Mouse (Mus musculus) hindbrain, embryonic 12.5 days (tissue): ENCODE data around the gene Tgm3. TPM values are rescaled to one million over a fixed set of nuclear protein-coding genes. Genes with fewer than 3 reads are reported as not detected.

ENCODE experiments used
- ATAC-seq: fragments of 200-750 bp; cut with Nextera tagmentation; 2 replicates; pipeline ENCODE4 v1.8.0; 2017; ENCODE audit warnings: moderate TSS enrichment; ENCODE audit not compliant: low FRiP score
- H3K27ac ChIP-seq: fragments of 300-500 bp; sonication (generic); 2 replicates; pipeline ENCODE4 v1.5.1; 2016; ENCODE audit warnings: mild to moderate bottlenecking
- H3K27me3 ChIP-seq: fragments of 300-500 bp; sonication (generic); 2 replicates; pipeline ENCODE4 v1.6.1; 2016; ENCODE audit warnings: mild to moderate bottlenecking
- H3K36me3 ChIP-seq: fragments of 300-500 bp; sonication (generic); 2 replicates; pipeline ENCODE4 v1.6.1; 2016; ENCODE audit warnings: mild to moderate bottlenecking
- H3K4me1 ChIP-seq: fragments of 300-500 bp; sonication (generic); 2 replicates; pipeline ENCODE4 v1.6.1; 2016
- H3K4me2 ChIP-seq: fragments of 300-500 bp; sonication (generic); replicated peaks from 2 replicates; pipeline ENCODE4 v1.6.1; 2016; ENCODE audit warnings: mild to moderate bottlenecking
- H3K4me3 ChIP-seq: fragments of 300-500 bp; sonication (generic); 2 replicates; pipeline ENCODE4 v1.5.1; 2016; ENCODE audit warnings: mild to moderate bottlenecking
- H3K9ac ChIP-seq: fragments of 300-500 bp; sonication (generic); 2 replicates; pipeline ENCODE4 v1.6.1; 2016; ENCODE audit warnings: mild to moderate bottlenecking, moderate library complexity
- H3K9me3 ChIP-seq: fragments of 300-500 bp; sonication (generic); replicated peaks from 2 replicates; pipeline ENCODE4 v1.6.1; 2016; ENCODE audit warnings: mild to moderate bottlenecking
- WGBS: fragments of 180-500 bp; shearing (Covaris S2); methylation state at CpG from one replicate; pipeline ENCODE4 v1.1.7; 2016; 5-methylcytosine and 5-hydroxymethylcytosine counted together
- polyA plus RNA-seq: library from polyadenylated mRNA; unstranded; fragments of >200 nt; fragmentation: Nextera tagmentation; extraction: Ambion mirVana; gene quantifications from 2 replicates; pipeline ENCODE4 v1.2.1, GENCODE M21; 2016

Gene Tgm3
- 0.05 TPM in 1 of 2 replicates, not detected in the other for polyA plus RNA-seq

DNA sequence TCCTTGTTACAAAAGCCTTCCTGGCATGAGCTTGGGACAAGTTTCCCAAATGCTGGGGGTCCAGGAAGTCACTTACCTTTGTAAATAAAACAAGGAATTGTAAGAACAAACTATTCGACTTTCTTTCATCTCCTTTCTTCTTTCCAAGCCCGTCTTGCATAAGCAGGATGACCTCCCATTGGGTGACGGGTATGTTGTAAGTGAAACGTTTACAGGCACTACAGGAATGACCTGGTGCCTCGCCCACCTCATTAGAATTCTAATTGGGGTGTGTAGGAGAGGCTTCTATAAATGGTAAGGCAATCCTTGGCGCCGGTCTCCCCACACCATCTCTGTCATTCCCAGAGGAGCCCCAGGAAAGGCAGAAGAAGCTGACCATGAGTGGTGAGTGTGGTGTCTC lies at the start of gene Tgm3:
Gene Tgm3, plus strand, starts transcription at position 324 of the 400 bp plus-strand sequence.
- no peaks in the 10 kb centered on the region for H3K36me3 ChIP-seq
- H3K9ac ChIP-seq, result no peak within 1 kb of the TSS
- H3K27me3 ChIP-seq, result no peaks in the 10 kb centered on the region
- no peaks in the 10 kb centered on the region for H3K9me3 ChIP-seq
- ATAC-seq, result no peak
- no peak within 1 kb of the TSS for H3K4me3 ChIP-seq
- no peak within 1 kb of the TSS for H3K4me2 ChIP-seq
- no peaks in the 10 kb centered on the region for H3K4me1 ChIP-seq
- H3K27ac ChIP-seq, result no peak within 1 kb of the TSS
- 41% methylated on average over 7 of the region's 7 CpGs for WGBS

DNA sequence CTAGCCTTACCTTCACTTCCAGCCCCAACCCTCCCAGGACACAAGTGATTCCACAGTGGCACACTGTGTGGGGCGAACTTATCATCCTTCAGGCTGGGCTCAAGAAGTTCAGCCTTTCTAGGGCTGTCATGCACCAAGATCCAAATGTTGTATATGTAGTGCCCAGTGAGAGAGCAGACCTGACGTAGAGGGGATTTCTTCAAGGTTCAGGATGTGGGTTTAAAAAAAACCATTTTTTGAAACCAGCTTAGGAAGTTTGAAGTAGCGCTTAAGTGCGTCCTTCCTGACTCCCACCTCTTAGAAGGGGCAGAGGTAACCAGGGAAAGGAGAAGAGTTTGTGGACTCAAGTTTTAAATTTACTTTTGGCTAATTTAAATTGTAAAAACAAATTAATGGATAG lies 31.5 kb upstream of the Tgm3 start:
- WGBS, result 88% methylated on average over 4 of the region's 4 CpGs
- Histone ChIP-seq H3K4me3 (no peak overlapping the region), H3K9ac (no peak overlapping the region), H3K27ac (no peak overlapping the region), H3K27me3 (no peaks in the 10 kb centered on the region), H3K4me2 (no peak overlapping the region), H3K36me3 (no peaks in the 10 kb centered on the region), H3K4me1 (no peaks in the 10 kb centered on the region), H3K9me3 (no peaks in the 10 kb centered on the region)
- no peak for ATAC-seq

DNA sequence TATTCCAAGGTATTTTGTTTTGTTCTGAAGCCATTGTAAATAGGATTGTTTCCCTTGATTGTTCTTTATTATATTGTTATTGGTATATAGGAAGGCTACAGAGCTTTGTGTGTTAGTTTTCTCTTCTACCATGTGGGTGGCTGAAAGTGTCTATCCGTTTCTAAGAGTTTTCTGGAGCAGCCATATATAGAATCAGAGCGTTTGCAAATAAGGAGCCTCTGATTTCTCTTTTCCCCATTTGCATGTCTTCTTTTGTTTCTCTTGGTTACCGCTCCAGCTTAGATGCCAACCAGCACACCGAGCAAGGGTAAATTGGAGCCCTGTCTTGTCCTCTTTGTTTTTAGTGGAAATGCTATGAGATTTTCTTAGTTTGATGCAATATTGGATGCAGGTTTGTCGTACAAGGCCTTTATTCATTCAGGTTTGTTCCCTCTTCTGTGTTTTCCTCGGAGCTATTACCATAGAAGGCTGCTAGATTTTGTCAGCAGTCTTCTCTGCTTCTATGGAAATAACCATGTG lies 24.6 kb upstream of the Tgm3 start:
- Histone ChIP-seq H3K4me1 (no peaks in the 10 kb centered on the region), H3K4me2 (no peak overlapping the region), H3K4me3 (no peak overlapping the region), H3K9ac (no peak overlapping the region), H3K27ac (no peak overlapping the region), H3K27me3 (no peaks in the 10 kb centered on the region), H3K9me3 (no peaks in the 10 kb centered on the region), H3K36me3 (no peaks in the 10 kb centered on the region)
- WGBS, result 83% methylated on average over 6 of the region's 6 CpGs
- no peak for ATAC-seq

DNA sequence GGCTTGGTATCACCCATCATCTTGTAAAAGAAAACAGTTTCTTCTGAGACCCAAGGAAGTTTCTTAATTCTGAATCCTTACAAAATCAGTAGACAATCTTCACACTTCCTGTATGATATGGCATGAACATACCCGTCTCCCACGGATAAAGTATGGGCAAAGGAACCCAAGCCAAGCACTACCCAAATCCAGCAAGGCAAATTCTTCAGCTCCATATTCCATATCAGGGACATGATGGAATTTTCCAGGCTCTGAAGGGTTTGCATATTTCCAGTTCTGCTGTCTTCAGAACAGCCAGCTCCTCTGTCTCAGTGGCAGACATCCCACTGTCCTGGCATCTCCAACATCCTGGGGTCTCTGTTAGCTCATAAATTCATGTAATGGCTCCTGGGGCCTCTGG lies 22.5 kb upstream of the Tgm3 start:
- WGBS, result 93% methylated on average over 2 of the region's 2 CpGs
- Histone ChIP-seq H3K27me3 (no peaks in the 10 kb centered on the region), H3K9me3 (no peaks in the 10 kb centered on the region), H3K4me1 (no peaks in the 10 kb centered on the region), H3K4me2 (no peak overlapping the region), H3K36me3 (no peaks in the 10 kb centered on the region), H3K4me3 (no peak overlapping the region), H3K27ac (no peak overlapping the region), H3K9ac (no peak overlapping the region)
- no peak for ATAC-seq

DNA sequence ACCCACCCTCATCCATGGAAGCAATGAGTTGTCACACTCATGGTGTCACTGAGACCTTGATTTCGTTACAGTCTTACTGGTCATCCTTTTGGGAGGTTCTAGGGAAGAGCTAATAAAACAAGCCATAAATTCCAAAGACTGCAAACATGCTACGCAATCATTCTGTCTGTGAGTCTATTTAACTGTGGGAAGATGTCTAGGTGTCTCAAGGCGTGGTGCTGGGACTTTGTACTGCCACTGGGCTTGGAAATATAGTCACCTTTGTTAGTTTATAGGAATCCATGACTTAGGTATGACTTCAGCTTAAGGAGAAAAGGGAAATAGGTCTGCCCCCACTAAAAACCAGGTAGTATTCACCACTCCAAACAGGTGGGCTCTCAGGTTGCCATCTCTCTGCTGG lies 17.7 kb upstream of the Tgm3 start:
- Histone ChIP-seq H3K9ac (no peak overlapping the region), H3K4me1 (no peaks in the 10 kb centered on the region), H3K36me3 (no peaks in the 10 kb centered on the region), H3K4me3 (no peak overlapping the region), H3K4me2 (no peak overlapping the region), H3K27ac (no peak overlapping the region), H3K27me3 (no peaks in the 10 kb centered on the region), H3K9me3 (no peaks in the 10 kb centered on the region)
- no peak for ATAC-seq
- 82% methylated on average over 3 of the region's 3 CpGs for WGBS

DNA sequence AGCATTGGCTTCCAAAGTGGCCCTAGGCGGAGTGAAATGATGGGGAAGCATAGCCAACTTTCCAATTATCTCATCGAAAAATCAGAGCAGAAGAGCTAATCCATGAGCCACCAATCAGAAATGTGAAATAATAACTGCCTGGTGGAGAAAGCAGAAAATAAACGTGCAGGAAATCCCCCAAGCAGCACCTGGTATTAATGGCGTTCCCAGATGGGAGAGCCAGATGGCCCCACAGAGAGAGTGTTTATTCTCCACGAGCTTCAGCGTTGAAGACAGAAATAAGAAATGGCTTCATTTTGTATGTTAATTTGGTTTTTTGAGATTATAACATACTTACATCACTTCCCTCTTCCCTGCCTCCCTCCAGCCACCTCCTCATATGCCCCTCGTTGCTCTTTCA lies 13.7 kb upstream of the Tgm3 start:
- Histone ChIP-seq H3K36me3 (no peaks in the 10 kb centered on the region), H3K27ac (no peak overlapping the region), H3K4me2 (no peak overlapping the region), H3K27me3 (no peaks in the 10 kb centered on the region), H3K4me1 (no peaks in the 10 kb centered on the region), H3K4me3 (no peak overlapping the region), H3K9ac (no peak overlapping the region), H3K9me3 (no peaks in the 10 kb centered on the region)
- ATAC-seq, result no peak
- WGBS, result 72% methylated on average over 7 of the region's 7 CpGs

DNA sequence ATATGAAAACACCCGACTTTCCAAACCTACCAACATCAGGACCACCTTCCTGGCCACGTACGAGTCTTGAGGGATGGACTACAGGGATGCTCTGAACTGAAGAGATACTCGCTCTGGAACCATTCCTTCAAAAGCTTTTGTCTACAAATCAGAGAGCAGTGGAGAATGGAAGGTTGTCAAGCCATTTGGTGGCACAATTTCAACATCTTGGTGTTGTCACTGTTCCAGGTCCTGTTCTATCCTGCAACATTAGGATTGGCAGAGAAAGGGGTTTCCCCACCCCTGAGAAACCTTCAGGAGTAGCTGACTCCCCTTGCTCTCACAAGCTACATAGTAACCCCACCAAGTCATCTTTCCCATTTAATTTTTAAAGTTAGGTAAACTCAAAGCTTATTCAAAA lies 12.9 kb upstream of the Tgm3 start:
- Histone ChIP-seq H3K4me1 (no peaks in the 10 kb centered on the region), H3K27me3 (no peaks in the 10 kb centered on the region), H3K36me3 (no peaks in the 10 kb centered on the region), H3K27ac (no peak overlapping the region), H3K9ac (no peak overlapping the region), H3K4me3 (no peak overlapping the region), H3K4me2 (no peak overlapping the region), H3K9me3 (no peaks in the 10 kb centered on the region)
- 85% methylated on average over 4 of the region's 4 CpGs for WGBS
- ATAC-seq, result no peak

DNA sequence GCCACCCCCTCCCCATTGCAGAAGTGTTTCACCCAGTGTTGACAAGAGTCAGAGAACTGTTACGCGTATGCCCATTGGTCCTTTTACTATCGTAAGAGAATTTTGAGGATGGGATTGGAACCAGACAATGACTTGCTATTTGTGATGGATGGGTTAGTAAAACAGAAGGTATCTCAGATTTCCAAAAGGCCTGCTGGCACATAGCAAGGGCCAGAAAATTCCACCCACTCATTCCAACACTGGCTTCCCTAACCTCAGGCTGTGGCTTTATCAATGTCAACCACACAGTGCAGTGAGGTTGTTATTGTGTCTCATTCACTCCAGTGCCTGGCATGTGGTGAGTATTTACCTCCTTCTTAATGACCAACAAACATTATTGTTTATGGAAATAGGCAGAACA lies 11.5 kb upstream of the Tgm3 start:
- whole genome bisulfite sequencing, result 95% methylated on average over 3 of the region's 3 CpGs
- Histone ChIP-seq H3K9ac (no peak overlapping the region), H3K36me3 (no peaks in the 10 kb centered on the region), H3K4me1 (no peaks in the 10 kb centered on the region), H3K4me2 (no peak overlapping the region), H3K4me3 (no peak overlapping the region), H3K9me3 (no peaks in the 10 kb centered on the region), H3K27me3 (no peaks in the 10 kb centered on the region), H3K27ac (no peak overlapping the region)
- no peak for ATAC-seq

DNA sequence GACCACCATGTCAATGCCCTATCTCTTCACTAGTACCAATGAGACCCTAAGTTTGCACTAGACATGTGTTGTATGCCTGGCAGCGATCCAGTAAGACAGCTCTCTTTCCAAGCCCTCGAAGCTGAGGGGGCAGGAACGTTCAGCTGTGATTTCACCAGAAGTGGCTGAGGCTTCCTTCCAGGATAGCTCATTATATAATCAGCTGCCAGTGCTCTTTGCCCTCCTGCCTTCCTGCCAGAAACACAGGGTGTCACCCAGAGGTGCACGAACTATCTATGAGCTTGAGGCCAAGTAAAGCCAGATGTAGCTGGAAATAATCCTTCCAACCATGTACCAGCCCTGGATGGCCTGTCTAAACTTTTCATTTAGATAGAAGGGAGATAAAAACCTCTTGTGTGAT lies 8.1 kb upstream of the Tgm3 start:
- 80% methylated on average over 4 of the region's 4 CpGs for WGBS
- no peaks in the 10 kb centered on the region for H3K4me1 ChIP-seq
- H3K9ac ChIP-seq, result no peak overlapping the region
- H3K9me3 ChIP-seq, result no peaks in the 10 kb centered on the region
- no peak overlapping the region for H3K27ac ChIP-seq
- ATAC-seq, result no peak
- H3K4me3 ChIP-seq, result no peak overlapping the region
- no peak overlapping the region for H3K4me2 ChIP-seq
- H3K36me3 ChIP-seq, result no peaks in the 10 kb centered on the region
- H3K27me3 ChIP-seq, result no peaks in the 10 kb centered on the region

DNA sequence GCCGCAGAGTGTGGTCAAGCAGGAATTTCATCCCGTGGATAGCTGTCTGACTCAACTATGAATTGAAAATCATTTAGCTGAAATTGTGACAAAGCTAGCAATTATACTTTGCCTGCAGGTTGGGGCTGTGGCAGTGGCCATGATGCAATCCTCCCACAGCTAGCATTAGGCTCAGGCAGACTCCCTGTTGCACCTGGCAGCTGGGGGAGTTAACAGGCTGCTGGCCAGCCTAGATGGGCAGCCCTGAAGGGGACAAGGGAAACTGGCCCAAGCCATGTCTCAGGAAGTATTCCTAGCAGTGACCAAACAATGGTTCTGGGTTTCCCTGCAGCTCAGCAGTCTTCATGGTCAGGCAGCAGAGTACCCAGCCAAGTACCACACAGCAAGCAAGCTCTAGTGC lies 2.8 kb upstream of the Tgm3 start:
- 89% methylated on average over 2 of the region's 2 CpGs for WGBS
- no peaks in the 10 kb centered on the region for H3K4me1 ChIP-seq
- H3K27ac ChIP-seq, result no peak overlapping the region
- H3K27me3 ChIP-seq, result no peaks in the 10 kb centered on the region
- no peak overlapping the region for H3K4me2 ChIP-seq
- H3K4me3 ChIP-seq, result no peak overlapping the region
- H3K9ac ChIP-seq, result no peak overlapping the region
- ATAC-seq, result no peak
- no peaks in the 10 kb centered on the region for H3K36me3 ChIP-seq
- H3K9me3 ChIP-seq, result no peaks in the 10 kb centered on the region

DNA sequence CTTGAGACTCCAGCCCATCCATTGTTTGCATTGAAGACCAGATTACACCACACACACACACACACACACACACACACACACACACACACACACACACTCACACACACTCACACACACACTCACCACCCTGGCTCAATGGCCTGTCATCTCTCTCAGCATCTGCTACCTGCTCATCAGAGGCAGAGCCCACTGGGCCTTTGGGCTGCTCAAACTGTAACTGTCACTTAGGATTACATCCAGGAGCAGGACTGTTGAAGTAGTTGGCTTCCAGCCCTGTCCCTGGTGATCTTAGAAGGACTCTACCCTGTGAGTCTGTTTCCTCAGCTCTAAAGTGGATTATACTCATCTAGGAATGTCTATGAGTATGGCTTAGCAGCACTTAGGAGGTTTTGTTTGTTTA lies 1.5 kb downstream of the Tgm3 start:
- no peak overlapping the region for H3K9ac ChIP-seq
- H3K27ac ChIP-seq, result no peak overlapping the region
- no peak for ATAC-seq
- H3K9me3 ChIP-seq, result no peaks in the 10 kb centered on the region
- no peaks in the 10 kb centered on the region for H3K27me3 ChIP-seq
- no peaks in the 10 kb centered on the region for H3K36me3 ChIP-seq
- no peak overlapping the region for H3K4me2 ChIP-seq
- H3K4me1 ChIP-seq, result no peaks in the 10 kb centered on the region
- H3K4me3 ChIP-seq, result no peak overlapping the region

DNA sequence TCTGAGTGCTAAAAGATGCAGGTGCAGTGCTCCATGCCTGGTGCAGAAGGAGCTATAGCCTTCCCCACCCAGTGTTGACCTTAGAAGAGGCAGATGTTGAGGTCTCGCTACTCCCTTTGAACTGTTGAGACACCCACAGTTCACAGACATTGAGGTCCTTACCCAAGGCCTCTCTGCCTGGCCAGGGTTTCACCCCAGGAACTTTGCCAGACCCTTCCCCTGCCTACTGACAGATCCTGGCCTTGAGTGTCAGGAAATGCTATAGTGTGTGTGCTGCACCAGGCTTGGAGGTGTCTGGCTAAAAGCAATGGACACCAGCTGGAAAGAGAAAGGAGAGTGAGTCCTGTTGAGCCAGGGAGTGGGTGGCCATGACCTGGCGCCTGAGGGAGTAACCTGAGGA lies 3.0 kb downstream of the Tgm3 start:
- 90% methylated on average over 2 of the region's 2 CpGs for WGBS
- H3K4me2 ChIP-seq, result no peak overlapping the region
- H3K27me3 ChIP-seq, result no peaks in the 10 kb centered on the region
- H3K9ac ChIP-seq, result no peak overlapping the region
- no peaks in the 10 kb centered on the region for H3K36me3 ChIP-seq
- no peak overlapping the region for H3K27ac ChIP-seq
- no peaks in the 10 kb centered on the region for H3K9me3 ChIP-seq
- ATAC-seq, result no peak
- no peaks in the 10 kb centered on the region for H3K4me1 ChIP-seq
- no peak overlapping the region for H3K4me3 ChIP-seq

DNA sequence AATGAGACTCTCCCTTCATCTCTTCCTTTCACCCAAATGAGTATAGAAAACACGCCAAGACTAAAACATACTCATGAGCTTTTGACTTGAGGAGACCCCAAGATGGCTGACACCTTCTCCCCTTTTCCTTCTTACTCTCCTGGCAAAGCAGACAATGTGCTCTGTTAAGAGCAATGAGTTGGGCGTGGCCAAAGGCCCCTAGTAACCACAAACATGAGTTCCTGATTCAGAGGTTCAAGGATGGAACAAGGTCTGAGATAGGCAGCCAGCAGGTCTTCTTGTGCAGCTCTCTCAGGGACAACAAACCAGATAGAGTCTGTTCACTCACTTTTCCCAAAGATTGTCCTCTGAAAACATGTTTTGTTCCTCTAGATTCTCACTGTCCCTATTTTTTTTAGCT lies 5.9 kb downstream of the Tgm3 start:
- no peak overlapping the region for H3K9ac ChIP-seq
- ATAC-seq, result no peak

DNA sequence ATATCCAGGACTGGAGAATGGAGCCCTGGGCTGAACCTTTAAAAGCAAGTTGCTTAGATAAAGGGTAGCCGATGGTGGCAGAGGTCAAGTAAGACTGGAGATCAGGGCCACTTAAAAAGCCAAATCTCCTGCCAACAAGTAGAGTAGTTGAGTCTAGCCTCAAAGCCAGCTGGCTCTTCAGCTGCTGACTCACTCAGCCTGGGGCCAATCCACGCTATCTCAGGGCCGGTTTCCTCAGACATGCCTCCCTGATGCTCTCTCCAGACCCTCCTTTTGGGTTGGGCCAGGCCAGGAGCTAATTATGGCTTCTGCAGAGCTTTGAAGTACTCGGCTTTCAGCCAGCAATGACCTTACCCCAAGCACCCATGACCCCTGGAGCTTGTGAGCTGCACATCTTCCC lies 15.7 kb downstream of the Tgm3 start:
- no peak for ATAC-seq
- no peaks in the 10 kb centered on the region for H3K36me3 ChIP-seq
- no peaks in the 10 kb centered on the region for H3K9me3 ChIP-seq
- 78% methylated on average over 4 of the region's 4 CpGs for WGBS
- H3K4me2 ChIP-seq, result no peak overlapping the region
- H3K4me3 ChIP-seq, result no peak overlapping the region
- H3K4me1 ChIP-seq, result no peaks in the 10 kb centered on the region
- no peak overlapping the region for H3K9ac ChIP-seq
- no peak overlapping the region for H3K27ac ChIP-seq
- H3K27me3 ChIP-seq, result no peaks in the 10 kb centered on the region

More for the DNA sequence above, 5.9 kb downstream of the Tgm3 start:
- no peaks in the 10 kb centered on the region for H3K4me1 ChIP-seq
- no peak overlapping the region for H3K4me3 ChIP-seq
- H3K4me2 ChIP-seq, result no peak overlapping the region
- H3K36me3 ChIP-seq, result no peaks in the 10 kb centered on the region
- H3K9me3 ChIP-seq, result no peaks in the 10 kb centered on the region
- no peaks in the 10 kb centered on the region for H3K27me3 ChIP-seq
- no peak overlapping the region for H3K27ac ChIP-seq
- WGBS, result 79% methylated on average over 2 of the region's 2 CpGs
